In the genomic region with DNA sequence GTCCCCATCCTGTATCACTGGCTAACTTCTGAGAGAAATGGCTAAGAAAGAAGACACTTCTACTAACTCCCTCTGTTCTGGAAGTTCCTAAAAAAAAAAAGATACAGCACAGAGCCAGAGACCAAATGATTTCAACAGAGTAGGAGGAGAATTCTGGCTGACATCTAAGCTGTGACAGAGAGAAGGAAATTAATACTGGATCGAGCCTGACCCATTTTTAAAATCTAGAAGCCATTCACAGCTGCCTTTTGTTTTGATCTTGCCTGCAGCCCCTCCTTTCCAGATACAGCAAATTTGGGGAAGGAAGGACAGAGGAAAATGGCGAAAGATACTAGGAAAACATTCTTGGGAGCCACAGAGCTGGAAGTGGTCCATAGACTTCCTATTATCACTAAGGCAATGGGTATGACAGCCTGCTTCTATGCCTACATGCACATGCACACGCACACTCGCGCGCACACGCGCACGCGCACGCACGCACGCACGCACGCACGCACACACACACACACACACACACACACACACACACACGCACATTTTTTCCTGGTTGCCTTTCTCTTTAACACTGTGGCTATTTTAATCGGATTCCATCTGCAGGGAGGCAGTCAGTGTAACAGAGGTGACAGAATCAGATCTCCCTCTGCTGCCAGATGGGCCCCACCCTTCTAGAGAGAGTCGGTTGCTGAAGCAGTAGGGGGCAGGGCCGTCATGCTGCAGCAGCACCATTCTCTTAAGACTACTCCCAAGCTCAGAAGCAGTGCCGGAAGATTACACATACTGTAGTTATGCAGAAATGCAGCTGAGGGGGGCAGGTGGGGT, we compare ENCODE assay signal across 8 mouse cellular contexts. TPM values are rescaled to one million over a fixed set of nuclear protein-coding genes. Genes with fewer than 3 reads are reported as not detected.
DNase-seq lines count a peak whose midpoint lies in the region; ATAC-seq lines count a peak whose summit lies in the region.

No protein-coding gene starts in this region.

- peak overlapping the region; percentile 88 for H3K4me2 ChIP-seq in embryonic facial prominence, embryonic 12.5 days (replicated peaks)
- peak overlapping the region; percentile 98 for H3K4me2 ChIP-seq in liver, embryonic 16.5 days (ENCODE audit: low read depth, low read length)

- 66% methylated on average over 21 of the region's 21 CpGs for WGBS in embryonic facial prominence, embryonic 12.5 days
- WGBS in heart, embryonic 10.5 days, result 47% methylated on average over 21 of the region's 21 CpGs
- 44% methylated on average over 21 of the region's 21 CpGs for WGBS in liver, embryonic 16.5 days (ENCODE audit: insufficient replicate concordance)

- peak overlapping the region; percentile 76 for H3K27ac ChIP-seq in embryonic facial prominence, embryonic 12.5 days
- peak overlapping the region; percentile 65 for H3K27ac ChIP-seq in heart, embryonic 10.5 days
- H3K27ac ChIP-seq in liver, embryonic 16.5 days (ENCODE audit: low read length), result peak overlapping the region; percentile 57

- H3K4me3 ChIP-seq in embryonic facial prominence, embryonic 12.5 days, result peak overlapping the region; percentile 95
- H3K4me3 ChIP-seq in heart, embryonic 10.5 days, result peak overlapping the region; percentile 92
- H3K4me3 ChIP-seq in liver, embryonic 16.5 days (ENCODE audit: low read depth, low read length), result peak overlapping the region; percentile 82

- ATAC-seq in embryonic facial prominence, embryonic 12.5 days (ENCODE audit: insufficient number of reproducible peaks, insufficient read depth, low FRiP score, low TSS enrichment), result peak; percentile 31; the same call in 1 of the 2 replicates
- ATAC-seq in liver, embryonic 16.5 days (ENCODE audit: low read depth), result no peak
- ATAC-seq in activated CD4-positive, CD25-positive, alpha-beta regulatory T cell, adult 4 months, result no peak

- H3K27me3 ChIP-seq in embryonic facial prominence, embryonic 12.5 days, result no peaks in the 10 kb centered on the region
- no peaks in the 10 kb centered on the region for H3K27me3 ChIP-seq in heart, embryonic 10.5 days (ENCODE audit: insufficient read depth, poor library complexity, severe bottlenecking)
- H3K27me3 ChIP-seq in liver, embryonic 16.5 days (ENCODE audit: control insufficient read depth, insufficient read depth, low read depth, low read length), result no peaks in the 10 kb centered on the region

- H3K9me3 ChIP-seq in embryonic facial prominence, embryonic 12.5 days, result no peaks in the 10 kb centered on the region
- H3K9me3 ChIP-seq in heart, embryonic 10.5 days, result no peaks in the 10 kb centered on the region
- H3K9me3 ChIP-seq in liver, embryonic 16.5 days (replicated peaks; ENCODE audit: control insufficient read depth, low read length), result no peaks in the 10 kb centered on the region

- DNase-seq in urinary bladder, adult 2 months (ENCODE audit: low spot score), result peak; percentile 33
- no peak for DNase-seq in urinary bladder, postnatal 10 days (ENCODE audit: low spot score)
- DNase-seq in heart, embryonic 10.5 days (ENCODE audit: low spot score), result peak; percentile 90
- DNase-seq in kidney, postnatal 14 days, result peak; percentile 60
- peak; percentile 67 for DNase-seq in retina, adult 2 months (ENCODE audit: low read depth, low spot score)

- peak overlapping the region; percentile 25 for H3K9ac ChIP-seq in embryonic facial prominence, embryonic 12.5 days
- H3K9ac ChIP-seq in liver, embryonic 16.5 days (ENCODE audit: low read depth, low read length), result peak overlapping the region; percentile 36

- H3K4me1 ChIP-seq in embryonic facial prominence, embryonic 12.5 days, result peaks cover 52% of the 10 kb centered on the region
- peaks cover 71% of the 10 kb centered on the region for H3K4me1 ChIP-seq in heart, embryonic 10.5 days
- H3K4me1 ChIP-seq in liver, embryonic 16.5 days (ENCODE audit: control insufficient read depth, low read depth, low read length), result peaks cover 58% of the 10 kb centered on the region

- 0 out of 2 replicates have a peak, but pooled peaks cover 4% of the 10 kb centered on the region for H3K36me3 ChIP-seq in embryonic facial prominence, embryonic 12.5 days
- peaks cover 4% of the 10 kb centered on the region for H3K36me3 ChIP-seq in heart, embryonic 10.5 days
- H3K36me3 ChIP-seq in liver, embryonic 16.5 days (ENCODE audit: control insufficient read depth, insufficient read depth), result 0 out of 2 replicates have a peak, but pooled peaks cover 2% of the 10 kb centered on the region

RNA-seq across cellular contexts. Expression of a gene that starts 2.9 kb away (rescaled TPM):
- polyA plus RNA-seq in urinary bladder, adult 2 months (2012; rRNA removed), result 36.2 and 36.7 TPM in 2 replicates
- 28.8 and 29.7 TPM in 2 replicates for polyA plus RNA-seq in embryonic facial prominence, embryonic 12.5 days (2016; fragmentation: Nextera tagmentation; extraction: Ambion mirVana)
- polyA plus RNA-seq in heart, embryonic 10.5 days (2016; fragmentation: Nextera tagmentation; extraction: Ambion mirVana), result 21.0 and 23.3 TPM in 2 replicates
- polyA plus RNA-seq in liver, embryonic 16.5 days (2015; fragmentation: Nextera tagmentation; extraction: Ambion mirVana), result 13.6 and 15.0 TPM in 2 replicates
- 1 to 10 TPM; 4.2 to 6.3 TPM for polyA plus RNA-seq in activated CD4-positive, CD25-positive, alpha-beta regulatory T cell, adult 4 months (2017; shearing (Covaris generic))

RNA-seq across cellular contexts. Expression of a gene that starts 29.4 kb away (rescaled TPM):
- polyA plus RNA-seq in urinary bladder, adult 2 months (2012; rRNA removed), result 15.8 and 16.8 TPM in 2 replicates
- polyA plus RNA-seq in embryonic facial prominence, embryonic 12.5 days (2016; fragmentation: Nextera tagmentation; extraction: Ambion mirVana), result 9.5 and 10.2 TPM in 2 replicates
- polyA plus RNA-seq in heart, embryonic 10.5 days (2016; fragmentation: Nextera tagmentation; extraction: Ambion mirVana), result 14.1 and 14.9 TPM in 2 replicates
- 10.2 and 12.3 TPM in 2 replicates for polyA plus RNA-seq in liver, embryonic 16.5 days (2015; fragmentation: Nextera tagmentation; extraction: Ambion mirVana)
- 10 to 100 TPM; 36.6 to 47.3 TPM for polyA plus RNA-seq in activated CD4-positive, CD25-positive, alpha-beta regulatory T cell, adult 4 months (2017; shearing (Covaris generic))

RNA-seq across cellular contexts. Expression of a gene that starts 29.9 kb away (rescaled TPM):
- polyA plus RNA-seq in urinary bladder, adult 2 months (2012; rRNA removed), result 15.8 and 22.8 TPM in 2 replicates
- polyA plus RNA-seq in embryonic facial prominence, embryonic 12.5 days (2016; fragmentation: Nextera tagmentation; extraction: Ambion mirVana), result 49.0 and 55.8 TPM in 2 replicates
- 7.5 and 18.2 TPM in 2 replicates for polyA plus RNA-seq in heart, embryonic 10.5 days (2016; fragmentation: Nextera tagmentation; extraction: Ambion mirVana)
- 1.2 and 1.8 TPM in 2 replicates for polyA plus RNA-seq in liver, embryonic 16.5 days (2015; fragmentation: Nextera tagmentation; extraction: Ambion mirVana)
- under 1 TPM; 0.36 to 0.45 TPM for polyA plus RNA-seq in activated CD4-positive, CD25-positive, alpha-beta regulatory T cell, adult 4 months (2017; shearing (Covaris generic))

RNA-seq across cellular contexts. Expression of a gene that starts 48.6 kb away (rescaled TPM):
- 2.3 and 3.4 TPM in 2 replicates for polyA plus RNA-seq in urinary bladder, adult 2 months (2012; rRNA removed)
- polyA plus RNA-seq in embryonic facial prominence, embryonic 12.5 days (2016; fragmentation: Nextera tagmentation; extraction: Ambion mirVana), result 4.7 and 5.4 TPM in 2 replicates
- 0.89 and 2.7 TPM in 2 replicates for polyA plus RNA-seq in heart, embryonic 10.5 days (2016; fragmentation: Nextera tagmentation; extraction: Ambion mirVana)
- polyA plus RNA-seq in liver, embryonic 16.5 days (2015; fragmentation: Nextera tagmentation; extraction: Ambion mirVana), result 1.1 and 1.5 TPM in 2 replicates
- polyA plus RNA-seq in activated CD4-positive, CD25-positive, alpha-beta regulatory T cell, adult 4 months (2017; shearing (Covaris generic)), result 1 to 10 TPM; 1.1 to 1.2 TPM

RNA-seq across cellular contexts. Expression of a gene that starts 56.3 kb away (rescaled TPM):
- 10.6 and 13.2 TPM in 2 replicates for polyA plus RNA-seq in urinary bladder, adult 2 months (2012; rRNA removed)
- polyA plus RNA-seq in embryonic facial prominence, embryonic 12.5 days (2016; fragmentation: Nextera tagmentation; extraction: Ambion mirVana), result 10.3 and 10.5 TPM in 2 replicates
- polyA plus RNA-seq in heart, embryonic 10.5 days (2016; fragmentation: Nextera tagmentation; extraction: Ambion mirVana), result 1.6 and 7.0 TPM in 2 replicates
- 2.5 and 3.5 TPM in 2 replicates for polyA plus RNA-seq in liver, embryonic 16.5 days (2015; fragmentation: Nextera tagmentation; extraction: Ambion mirVana)
- not detected for polyA plus RNA-seq in activated CD4-positive, CD25-positive, alpha-beta regulatory T cell, adult 4 months (2017; shearing (Covaris generic))
